19 mouse cellular contexts compared by ENCODE assay signal in genomic region chr5:35768525-35768924, GRCm38 (mm10). TPM values are rescaled to one million over a fixed set of nuclear protein-coding genes. Genes with fewer than 3 reads are reported as not detected.
"Had no signal": no experiment of that assay in that cellular context is flagged by ENCODE, and none has a peak within 500 bp of the region (broad histone marks: within the 10 kb centered on the region; RNA-seq: fewer than 3 reads in every experiment).

No protein-coding gene starts in this region.

- DNase-seq: kidney, postnatal 25 days; lung, postnatal 14 days; retina, postnatal 1 day; right cerebral cortex, postnatal 4 days; spleen, adult 18-20 months; thymus, adult 2 months; thymus, postnatal 25 days had no signal

- H3K4me3 ChIP-seq: left cerebral cortex, adult 2 months; limb, embryonic 15.5 days; liver, embryonic 12.5 days; lung, embryonic 15.5 days; megakaryocyte, embryonic 14.5 days; midbrain, embryonic 15.5 days; neural tube, embryonic 12.5 days; stomach, embryonic 15.5 days had no signal

- H3K36me3 ChIP-seq: limb, embryonic 15.5 days; liver, embryonic 12.5 days; lung, embryonic 15.5 days; midbrain, embryonic 15.5 days; neural tube, embryonic 12.5 days; stomach, embryonic 15.5 days had no signal

- ATAC-seq: liver, embryonic 12.5 days; midbrain, embryonic 15.5 days had no signal

- H3K9me3 ChIP-seq: limb, embryonic 15.5 days; liver, embryonic 12.5 days; lung, embryonic 15.5 days; megakaryocyte, embryonic 14.5 days; midbrain, embryonic 15.5 days; neural tube, embryonic 12.5 days; stomach, embryonic 15.5 days had no signal

- H3K4me1 ChIP-seq: neural tube, embryonic 12.5 days; stomach, embryonic 15.5 days had no signal

- H3K27ac ChIP-seq: left cerebral cortex, adult 2 months; limb, embryonic 15.5 days; liver, embryonic 12.5 days; lung, embryonic 15.5 days; macrophage; midbrain, embryonic 15.5 days; neural tube, embryonic 12.5 days; stomach, embryonic 15.5 days had no signal

- H3K27me3 ChIP-seq: midbrain, embryonic 15.5 days; neural tube, embryonic 12.5 days; stomach, embryonic 15.5 days had no signal

- H3K4me2 ChIP-seq: limb, embryonic 15.5 days; liver, embryonic 12.5 days; lung, embryonic 15.5 days; midbrain, embryonic 11.5 days; midbrain, embryonic 15.5 days; neural tube, embryonic 12.5 days; stomach, embryonic 15.5 days had no signal

- H3K9ac ChIP-seq: limb, embryonic 15.5 days; liver, embryonic 12.5 days; lung, embryonic 15.5 days; midbrain, embryonic 15.5 days; neural tube, embryonic 12.5 days; stomach, embryonic 15.5 days had no signal

RNA-seq across cellular contexts. Expression of gene Ablim2, which starts 10.8 kb away (rescaled TPM):
- total RNA-seq: monocyte, adult 5-6 weeks; neutrophil, adult 5-6 weeks had no signal
